Mouse (Mus musculus) testis, adult 2 months (tissue): ENCODE results near the gene Tbxas1.

Experiments
- CTCF ChIP-seq: fragments of 200-500 bp; IDR thresholded peaks from 2 replicates; pipeline ENCODE4 v1.5.1; 2012; ENCODE audit warnings: low read depth, mild to moderate bottlenecking, inconsistent platforms, low read length, moderate library complexity; ENCODE audit not compliant: control insufficient read depth, insufficient read depth, insufficient replicate concordance
- POLR2A ChIP-seq: fragments of 200-500 bp; IDR thresholded peaks from 2 replicates; pipeline ENCODE4 v1.6.1; 2012; ENCODE audit warnings: low read depth, mild to moderate bottlenecking, inconsistent platforms, low read length, moderate library complexity; ENCODE audit not compliant: control insufficient read depth

DNA sequence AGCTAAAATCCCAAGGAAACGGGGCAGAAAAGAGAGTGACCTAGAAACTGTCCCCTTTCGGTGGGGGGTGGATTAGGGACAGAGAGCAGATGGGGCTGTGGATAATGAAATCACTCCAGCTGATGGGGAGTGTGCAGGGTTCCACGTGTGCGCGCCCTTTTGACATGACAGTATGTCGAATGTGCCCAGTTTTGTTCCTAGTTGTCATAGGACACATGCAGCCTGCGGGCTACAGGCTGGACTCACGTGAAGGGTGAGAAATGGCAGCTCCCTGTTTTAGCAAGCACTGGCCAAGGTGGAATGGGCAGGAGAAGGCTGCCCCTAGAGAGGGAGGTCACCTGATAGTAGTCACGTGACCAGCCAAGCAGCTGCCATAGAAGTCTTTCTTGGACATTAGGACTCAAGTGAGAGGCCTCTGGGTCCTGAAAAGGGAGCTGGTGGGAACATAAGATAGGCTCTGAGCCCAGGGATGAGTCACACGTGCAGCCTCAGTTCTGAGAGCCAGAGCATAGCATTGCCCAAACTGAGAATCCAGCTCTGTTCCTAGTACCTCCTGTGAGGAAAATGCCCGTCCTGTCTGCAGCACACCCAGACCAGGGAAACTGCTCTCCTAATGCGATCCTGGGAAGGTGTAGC is 85.7 kb downstream of the Tbxas1 start:
- TF ChIP-seq POLR2A (no peak), CTCF (no peak)
